Mouse (Mus musculus): ENCODE measurements at regions not wholly inside any gene's neighbourhood (a gene's known extent, or its start where the extent isn't known, plus 50 kb on each side); places are given as distances from the start of the nearest gene placed in this dataset.

- no peaks in the 10 kb centered on the region for H3K36me3 ChIP-seq
- WGBS, result 78% methylated on average over 9 of the region's 9 CpGs
- H3K9ac ChIP-seq (replicated peaks), result no peak overlapping the region
- no peak overlapping the region for H3K4me3 ChIP-seq (replicated peaks)
- H3K9me3 ChIP-seq, result no peaks in the 10 kb centered on the region
- H3K27me3 ChIP-seq, result no peaks in the 10 kb centered on the region
- peaks cover 8% of the 10 kb centered on the region; the same call in 1 of the 2 replicates for H3K4me1 ChIP-seq (replicated peaks)
- H3K4me2 ChIP-seq, result no peak overlapping the region
- no peak for ATAC-seq (ENCODE audit: insufficient number of reproducible peaks, insufficient read depth, low FRiP score, low TSS enrichment, low read depth)
- H3K27ac ChIP-seq, result no peak overlapping the region
These were observed 333.1 kb upstream of the Epha4 start for GRCm38 (mm10) chr1:77847766-77848615.

GRCm38 (mm10) chr1:77846039-77846727, 331.3 kb upstream of the Epha4 start:
- Histone ChIP-seq H3K4me2 (no peak overlapping the region), H3K27ac (no peak overlapping the region), H3K27me3 (no peaks in the 10 kb centered on the region), H3K9me3 (no peaks in the 10 kb centered on the region), H3K36me3 (no peaks in the 10 kb centered on the region), H3K4me3 (replicated peaks) (no peak overlapping the region), H3K9ac (replicated peaks) (no peak overlapping the region), H3K4me1 (replicated peaks) (peaks cover 8% of the 10 kb centered on the region; the same call in 1 of the 2 replicates)
- no peak for ATAC-seq (ENCODE audit: insufficient number of reproducible peaks, insufficient read depth, low FRiP score, low TSS enrichment, low read depth)
- 82% methylated on average over 12 of the region's 12 CpGs for WGBS

GRCm38 (mm10) chr1:77840672-77841071, 325.8 kb upstream of the Epha4 start:
- no peaks in the 10 kb centered on the region for H3K9me3 ChIP-seq
- peaks cover 4% of the 10 kb centered on the region; the same call in 1 of the 2 replicates for H3K4me1 ChIP-seq (replicated peaks)
- no peak for ATAC-seq (ENCODE audit: insufficient number of reproducible peaks, insufficient read depth, low FRiP score, low TSS enrichment, low read depth)
- no peaks in the 10 kb centered on the region for H3K27me3 ChIP-seq
- no peak overlapping the region for H3K4me2 ChIP-seq
- no peaks in the 10 kb centered on the region for H3K36me3 ChIP-seq
- H3K27ac ChIP-seq, result no peak overlapping the region
- 55% methylated on average over 9 of the region's 9 CpGs for WGBS
- H3K4me3 ChIP-seq (replicated peaks), result no peak overlapping the region
- H3K9ac ChIP-seq (replicated peaks), result no peak overlapping the region

- H3K4me1 ChIP-seq (replicated peaks), result no peaks in the 10 kb centered on the region
- no peak overlapping the region for H3K9ac ChIP-seq (replicated peaks)
- no peak overlapping the region for H3K4me3 ChIP-seq (replicated peaks)
- no peak for ATAC-seq (ENCODE audit: insufficient number of reproducible peaks, insufficient read depth, low FRiP score, low TSS enrichment, low read depth)
- H3K4me2 ChIP-seq, result no peak overlapping the region
- 65% methylated on average over 2 of the region's 2 CpGs for WGBS
- no peaks in the 10 kb centered on the region for H3K9me3 ChIP-seq
- no peaks in the 10 kb centered on the region for H3K27me3 ChIP-seq
- no peaks in the 10 kb centered on the region for H3K36me3 ChIP-seq
- H3K27ac ChIP-seq, result no peak overlapping the region
These were observed 317.3 kb upstream of the Epha4 start for GRCm38 (mm10) chr1:77832174-77832573.

GRCm38 (mm10) chr1:77824716-77825387, 310.0 kb upstream of the Epha4 start:
- Histone ChIP-seq H3K9me3 (no peaks in the 10 kb centered on the region), H3K36me3 (no peaks in the 10 kb centered on the region), H3K4me1 (replicated peaks) (peaks cover 12% of the 10 kb centered on the region; the same call in 1 of the 2 replicates), H3K27ac (no peak overlapping the region), H3K4me2 (no peak overlapping the region), H3K9ac (replicated peaks) (no peak overlapping the region), H3K27me3 (no peaks in the 10 kb centered on the region), H3K4me3 (replicated peaks) (no peak overlapping the region)
- no peak for ATAC-seq (ENCODE audit: insufficient number of reproducible peaks, insufficient read depth, low FRiP score, low TSS enrichment, low read depth)
- 37% methylated on average over 5 of the region's 5 CpGs for WGBS

- no peaks in the 10 kb centered on the region for H3K9me3 ChIP-seq
- no peak overlapping the region for H3K4me2 ChIP-seq
- peaks cover 12% of the 10 kb centered on the region; the same call in 1 of the 2 replicates for H3K4me1 ChIP-seq (replicated peaks)
- no peak overlapping the region for H3K4me3 ChIP-seq (replicated peaks)
- H3K27ac ChIP-seq, result no peak overlapping the region
- no peak overlapping the region for H3K9ac ChIP-seq (replicated peaks)
- H3K36me3 ChIP-seq, result no peaks in the 10 kb centered on the region
- no peaks in the 10 kb centered on the region for H3K27me3 ChIP-seq
- 34% methylated on average over 10 of the region's 10 CpGs for WGBS
- ATAC-seq (ENCODE audit: insufficient number of reproducible peaks, insufficient read depth, low FRiP score, low TSS enrichment, low read depth), result no peak
These were observed 309.2 kb upstream of the Epha4 start for GRCm38 (mm10) chr1:77823801-77824687.

GRCm38 (mm10) chr1:77820101-77820500, 305.2 kb upstream of the Epha4 start:
- no peak for ATAC-seq (ENCODE audit: insufficient number of reproducible peaks, insufficient read depth, low FRiP score, low TSS enrichment, low read depth)
- 86% methylated on average over 2 of the region's 2 CpGs for WGBS

GRCm38 (mm10) chr1:77815451-77815850, 300.6 kb upstream of the Epha4 start:
- Histone ChIP-seq H3K4me2 (no peak overlapping the region), H3K9ac (replicated peaks) (no peak overlapping the region), H3K4me3 (replicated peaks) (no peak overlapping the region), H3K9me3 (no peaks in the 10 kb centered on the region), H3K27me3 (no peaks in the 10 kb centered on the region), H3K36me3 (no peaks in the 10 kb centered on the region), H3K4me1 (replicated peaks) (no peaks in the 10 kb centered on the region), H3K27ac (no peak overlapping the region)
- no peak for ATAC-seq (ENCODE audit: insufficient number of reproducible peaks, insufficient read depth, low FRiP score, low TSS enrichment, low read depth)
- 87% methylated on average over 4 of the region's 4 CpGs for WGBS

More at GRCm38 (mm10) chr1:77820101-77820500, 305.2 kb upstream of the Epha4 start:
- H3K36me3 ChIP-seq, result no peaks in the 10 kb centered on the region
- no peak overlapping the region for H3K27ac ChIP-seq
- peaks cover 12% of the 10 kb centered on the region; the same call in 1 of the 2 replicates for H3K4me1 ChIP-seq (replicated peaks)
- H3K9ac ChIP-seq (replicated peaks), result no peak overlapping the region
- no peaks in the 10 kb centered on the region for H3K27me3 ChIP-seq
- H3K4me3 ChIP-seq (replicated peaks), result no peak overlapping the region
- H3K9me3 ChIP-seq, result no peaks in the 10 kb centered on the region
- H3K4me2 ChIP-seq, result no peak overlapping the region

GRCm38 (mm10) chr1:77811573-77811972, 296.7 kb upstream of the Epha4 start:
- no peaks in the 10 kb centered on the region for H3K36me3 ChIP-seq
- no peak overlapping the region for H3K27ac ChIP-seq
- H3K9me3 ChIP-seq, result no peaks in the 10 kb centered on the region
- no peak for ATAC-seq (ENCODE audit: insufficient number of reproducible peaks, insufficient read depth, low FRiP score, low TSS enrichment, low read depth)
- no peak overlapping the region for H3K9ac ChIP-seq (replicated peaks)
- no peaks in the 10 kb centered on the region for H3K27me3 ChIP-seq
- no peaks in the 10 kb centered on the region for H3K4me1 ChIP-seq (replicated peaks)
- H3K4me2 ChIP-seq, result no peak overlapping the region
- no peak overlapping the region for H3K4me3 ChIP-seq (replicated peaks)

GRCm38 (mm10) chr1:77790974-77791373, 276.1 kb upstream of the Epha4 start:
- Histone ChIP-seq H3K27ac (no peak overlapping the region), H3K4me2 (no peak overlapping the region), H3K9ac (replicated peaks) (no peak overlapping the region), H3K36me3 (no peaks in the 10 kb centered on the region), H3K4me1 (replicated peaks) (0 out of 2 replicates have a peak, but pooled peaks cover 4% of the 10 kb centered on the region), H3K4me3 (replicated peaks) (no peak overlapping the region), H3K27me3 (no peaks in the 10 kb centered on the region), H3K9me3 (no peaks in the 10 kb centered on the region)
- ATAC-seq (ENCODE audit: insufficient number of reproducible peaks, insufficient read depth, low FRiP score, low TSS enrichment, low read depth), result no peak
- WGBS, result 41% methylated on average over 6 of the region's 6 CpGs
